Mouse (Mus musculus) hindbrain, embryonic 14.5 days (tissue): ENCODE measurements around the gene Kif2a. TPM values are rescaled to one million over a fixed set of nuclear protein-coding genes. Genes with fewer than 3 reads are reported as not detected.

Experiments used
- ATAC-seq: fragments of 200-750 bp; cut with Nextera tagmentation; 2 replicates; pipeline ENCODE4 v1.8.0; 2017; ENCODE audit warnings: moderate number of reproducible peaks, mild to moderate bottlenecking, moderate TSS enrichment, moderate library complexity; ENCODE audit not compliant: low FRiP score
- DNase-seq: peaks from one replicate; pipeline ENCODE4 v3.0.0-alpha.2; 2015; ENCODE audit warnings: low spot score
- H3K27ac ChIP-seq: fragments of 300-500 bp; sonication (generic); 2 replicates; pipeline ENCODE4 v1.5.1; 2014; ENCODE audit warnings: mild to moderate bottlenecking, moderate library complexity
- H3K27me3 ChIP-seq: fragments of 300-500 bp; sonication (generic); 2 replicates; pipeline ENCODE4 v1.6.1; 2014; ENCODE audit warnings: mild to moderate bottlenecking, low read length, mixed read lengths; ENCODE audit not compliant: control insufficient read depth, insufficient read depth
- H3K36me3 ChIP-seq: fragments of 300-500 bp; sonication (generic); replicated peaks from 2 replicates; pipeline ENCODE4 v1.6.1; 2014; ENCODE audit not compliant: control insufficient read depth, insufficient read depth
- H3K4me1 ChIP-seq: fragments of 300-500 bp; sonication (generic); replicated peaks from 2 replicates; pipeline ENCODE4 v1.6.1; 2014; ENCODE audit warnings: antibody characterized with exemption, low read length, mixed read lengths; ENCODE audit not compliant: control insufficient read depth, insufficient read depth
- H3K4me2 ChIP-seq: fragments of 300-500 bp; sonication (generic); replicated peaks from 2 replicates; pipeline ENCODE4 v1.6.1; 2014; ENCODE audit warnings: mild to moderate bottlenecking, moderate library complexity
- H3K4me3 ChIP-seq: fragments of 300-500 bp; sonication (generic); replicated peaks from 2 replicates; pipeline ENCODE4 v1.5.1; 2014; ENCODE audit warnings: mild to moderate bottlenecking, low read length
- H3K9ac ChIP-seq: fragments of 300-500 bp; sonication (generic); 2 replicates; pipeline ENCODE4 v1.6.1; 2014
- H3K9me3 ChIP-seq: fragments of 300-500 bp; sonication (generic); 2 replicates; pipeline ENCODE4 v1.6.1; 2016; ENCODE audit warnings: low read length; ENCODE audit not compliant: control insufficient read depth
- WGBS: fragments of 180-500 bp; shearing (Covaris S2); extraction: QIAGEN DNeasy Blood & Tissue Kit; methylation state at CpG from one replicate; pipeline ENCODE4 v1.1.7; 2014; 5-methylcytosine and 5-hydroxymethylcytosine counted together
- polyA plus RNA-seq: library from polyadenylated mRNA; unstranded; fragments of >200 nt; fragmentation: Nextera tagmentation; extraction: Ambion mirVana; gene quantifications from 2 replicates; pipeline ENCODE4 v1.2.1, GENCODE M21; 2014

The Kif2a gene
- 54.9 and 68.9 TPM in 2 replicates for polyA plus RNA-seq

GRCm38 (mm10) chr13:107021461-107022265 lies at the start of gene Kif2a:
Kif2a (minus strand) TSS chr13:107022126.
- peak within 1 kb of the TSS; percentile 84 for H3K4me2 ChIP-seq
- peak within 1 kb of the TSS; percentile 94 for H3K9ac ChIP-seq
- under 1% methylated on average over 80 of the region's 87 CpGs for WGBS
- no peaks in the 10 kb centered on the region for H3K9me3 ChIP-seq
- DNase-seq = peak; percentile 66
- peak within 1 kb of the TSS; percentile 88 for H3K4me3 ChIP-seq
- peaks cover 31% of the 10 kb centered on the region for H3K4me1 ChIP-seq
- no peaks in the 10 kb centered on the region for H3K27me3 ChIP-seq
- peak; percentile 72 for ATAC-seq
- 0 out of 2 replicates have a peak, but pooled peaks cover 4% of the 10 kb centered on the region for H3K36me3 ChIP-seq
- peak within 1 kb of the TSS; percentile 99 for H3K27ac ChIP-seq

GRCm38 (mm10) chr13:107069061-107069460 lies 47.1 kb upstream of the Kif2a start:
- Histone ChIP-seq H3K4me2 (no peak overlapping the region), H3K27ac (no peak overlapping the region), H3K9me3 (0 out of 2 replicates have a peak, but pooled peaks cover 3% of the 10 kb centered on the region), H3K9ac (no peak overlapping the region), H3K4me3 (no peak overlapping the region), H3K36me3 (no peaks in the 10 kb centered on the region), H3K27me3 (no peaks in the 10 kb centered on the region), H3K4me1 (peaks cover 4% of the 10 kb centered on the region; the same call in 1 of the 2 replicates)
- WGBS = 94% methylated on average over 1 of the region's 1 CpGs
- ATAC-seq (no peak), DNase-seq (no peak)

GRCm38 (mm10) chr13:107065098-107065855 lies 43.4 kb upstream of the Kif2a start:
- 0 out of 2 replicates have a peak overlapping the region, but pooled peaks have one; percentile 22 for H3K27ac ChIP-seq
- no peaks in the 10 kb centered on the region for H3K4me1 ChIP-seq
- H3K36me3 ChIP-seq = no peaks in the 10 kb centered on the region
- WGBS = 54% methylated on average over 10 of the region's 10 CpGs
- ATAC-seq (no peak), DNase-seq (peak; percentile 28)
- no peak overlapping the region for H3K4me2 ChIP-seq
- H3K9me3 ChIP-seq = 0 out of 2 replicates have a peak, but pooled peaks cover 3% of the 10 kb centered on the region
- H3K27me3 ChIP-seq = no peaks in the 10 kb centered on the region
- no peak overlapping the region for H3K4me3 ChIP-seq
- H3K9ac ChIP-seq = no peak overlapping the region

GRCm38 (mm10) chr13:107064263-107064662 lies 42.3 kb upstream of the Kif2a start:
- Histone ChIP-seq H3K4me3 (no peak overlapping the region), H3K4me2 (no peak overlapping the region), H3K9ac (no peak overlapping the region), H3K36me3 (no peaks in the 10 kb centered on the region), H3K9me3 (0 out of 2 replicates have a peak, but pooled peaks cover 3% of the 10 kb centered on the region), H3K4me1 (no peaks in the 10 kb centered on the region), H3K27ac (no peak overlapping the region), H3K27me3 (no peaks in the 10 kb centered on the region)
- no peak for ATAC-seq
- no peak for DNase-seq
- WGBS = 90% methylated on average over 2 of the region's 2 CpGs

- H3K4me1 ChIP-seq = no peaks in the 10 kb centered on the region
- H3K4me2 ChIP-seq = no peak overlapping the region
- no peak for DNase-seq
- H3K9me3 ChIP-seq = no peaks in the 10 kb centered on the region
- H3K4me3 ChIP-seq = no peak overlapping the region
- 68% methylated on average over 7 of the region's 7 CpGs for WGBS
- no peak for ATAC-seq
- no peaks in the 10 kb centered on the region for H3K27me3 ChIP-seq
- no peak overlapping the region for H3K9ac ChIP-seq
- no peak overlapping the region for H3K27ac ChIP-seq
- no peaks in the 10 kb centered on the region for H3K36me3 ChIP-seq
These were observed 41.3 kb upstream of the Kif2a start for GRCm38 (mm10) chr13:107063115-107063807.

- H3K4me1 ChIP-seq = no peaks in the 10 kb centered on the region
- no peak overlapping the region for H3K4me2 ChIP-seq
- WGBS = 87% methylated on average over 7 of the region's 7 CpGs
- no peak overlapping the region for H3K9ac ChIP-seq
- ATAC-seq = no peak
- H3K27ac ChIP-seq = no peak overlapping the region
- H3K27me3 ChIP-seq = no peaks in the 10 kb centered on the region
- no peak for DNase-seq
- no peaks in the 10 kb centered on the region for H3K9me3 ChIP-seq
- H3K36me3 ChIP-seq = no peaks in the 10 kb centered on the region
- no peak overlapping the region for H3K4me3 ChIP-seq
These were observed 38.2 kb upstream of the Kif2a start for GRCm38 (mm10) chr13:107060098-107060497.

GRCm38 (mm10) chr13:107059460-107059859 lies 37.5 kb upstream of the Kif2a start:
- no peak for ATAC-seq
- no peak overlapping the region for H3K27ac ChIP-seq
- H3K4me2 ChIP-seq = no peak overlapping the region
- no peak for DNase-seq
- no peak overlapping the region for H3K9ac ChIP-seq
- no peak overlapping the region for H3K4me3 ChIP-seq
- H3K27me3 ChIP-seq = no peaks in the 10 kb centered on the region
- no peaks in the 10 kb centered on the region for H3K36me3 ChIP-seq
- H3K9me3 ChIP-seq = no peaks in the 10 kb centered on the region
- WGBS = 84% methylated on average over 3 of the region's 3 CpGs
- H3K4me1 ChIP-seq = no peaks in the 10 kb centered on the region

- H3K27ac ChIP-seq = no peak overlapping the region
- no peak for ATAC-seq
- no peaks in the 10 kb centered on the region for H3K4me1 ChIP-seq
- H3K9ac ChIP-seq = no peak overlapping the region
- no peaks in the 10 kb centered on the region for H3K27me3 ChIP-seq
- H3K9me3 ChIP-seq = no peaks in the 10 kb centered on the region
- no peaks in the 10 kb centered on the region for H3K36me3 ChIP-seq
- WGBS = 48% methylated on average over 4 of the region's 4 CpGs
- no peak for DNase-seq
- no peak overlapping the region for H3K4me3 ChIP-seq
- no peak overlapping the region for H3K4me2 ChIP-seq
These were observed 34.4 kb upstream of the Kif2a start for GRCm38 (mm10) chr13:107056318-107056717.

- H3K27ac ChIP-seq = no peak overlapping the region
- 86% methylated on average over 4 of the region's 4 CpGs for WGBS
- H3K4me1 ChIP-seq = no peaks in the 10 kb centered on the region
- H3K4me2 ChIP-seq = no peak overlapping the region
- H3K36me3 ChIP-seq = no peaks in the 10 kb centered on the region
- H3K27me3 ChIP-seq = no peaks in the 10 kb centered on the region
- H3K4me3 ChIP-seq = no peak overlapping the region
- H3K9ac ChIP-seq = no peak overlapping the region
- ATAC-seq = no peak
- no peaks in the 10 kb centered on the region for H3K9me3 ChIP-seq
- DNase-seq = no peak
These were observed 32.6 kb upstream of the Kif2a start for GRCm38 (mm10) chr13:107054496-107054895.
